Mouse (Mus musculus): ENCODE data around the gene Mrps23. TPM values are rescaled to one million over a fixed set of nuclear protein-coding genes. Genes with fewer than 3 reads are reported as not detected.

Mrps23 gene
- polyA plus RNA-seq, 1 experiment, result 9.9 TPM

- H3K9me3 ChIP-seq (ENCODE audit: control insufficient read depth, low read length), result no peaks in the 10 kb centered on the region
- peaks cover 43% of the 10 kb centered on the region for H3K27me3 ChIP-seq (ENCODE audit: control insufficient read depth)
- no peak for TF ChIP-seq GATA1 (IDR thresholded peaks at IDR 0.05; ENCODE audit: low read length)
- TF ChIP-seq TAL1 (IDR thresholded peaks at IDR 0.05; ENCODE audit: low read length), result no peak
- no peaks in the 10 kb centered on the region for H3K4me1 ChIP-seq (ENCODE audit: control insufficient read depth)
- no peak overlapping the region for H3K4me3 ChIP-seq (replicated peaks)
- H3K36me3 ChIP-seq (ENCODE audit: control insufficient read depth), result no peaks in the 10 kb centered on the region
These were observed 32.2 kb upstream of the Mrps23 start for GRCm38 (mm10) chr11:88171876-88172442.

DNA sequence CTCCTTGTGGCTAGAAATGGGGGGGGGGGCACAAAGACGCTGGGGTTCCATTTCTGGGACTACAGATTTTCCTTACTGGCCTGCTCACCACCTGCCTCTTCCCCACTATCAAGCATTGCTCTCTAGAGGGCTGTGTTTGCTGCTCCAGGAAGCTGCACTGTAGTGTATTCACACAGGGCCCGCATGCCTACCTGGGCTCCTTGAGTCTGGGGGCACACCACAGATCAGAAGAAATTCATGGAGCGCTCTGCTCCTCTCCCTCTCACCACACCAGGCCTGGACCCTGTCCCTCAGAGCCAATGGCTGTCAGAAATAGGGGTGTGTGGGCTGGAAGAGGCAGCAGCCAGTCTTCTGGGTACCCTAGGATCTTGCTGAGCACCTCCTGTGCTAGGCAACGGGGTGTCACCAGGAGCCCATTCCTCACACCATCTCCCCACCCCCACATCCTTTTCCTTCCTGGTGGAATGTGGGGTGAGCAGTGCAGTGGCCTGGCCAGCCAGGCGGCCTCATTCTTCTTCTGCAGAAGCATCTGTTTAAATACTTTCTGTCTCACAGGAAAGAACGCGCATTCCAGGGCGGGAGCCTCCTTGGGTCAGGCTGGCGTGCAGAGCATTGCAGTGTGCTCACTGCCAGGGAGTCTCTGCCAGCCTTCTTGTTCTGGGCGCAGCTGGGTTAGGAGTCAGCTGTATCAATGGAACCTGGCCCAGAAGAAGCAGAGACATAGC, 31.4 kb upstream of the Mrps23 start:
- H3K27me3 ChIP-seq (ENCODE audit: control insufficient read depth), result peaks cover 43% of the 10 kb centered on the region

GRCm38 (mm10) chr11:88173386-88174025, 30.7 kb upstream of the Mrps23 start:
- Histone ChIP-seq H3K36me3 (ENCODE audit: control insufficient read depth) (no peaks in the 10 kb centered on the region), H3K27me3 (ENCODE audit: control insufficient read depth) (peaks cover 41% of the 10 kb centered on the region), H3K4me3 (replicated peaks) (no peak overlapping the region), H3K4me1 (ENCODE audit: control insufficient read depth) (no peaks in the 10 kb centered on the region), H3K9me3 (ENCODE audit: control insufficient read depth, low read length) (no peaks in the 10 kb centered on the region)
- TF ChIP-seq TAL1 (IDR thresholded peaks at IDR 0.05; ENCODE audit: low read length) (no peak), GATA1 (IDR thresholded peaks at IDR 0.05; ENCODE audit: low read length) (no peak)

More for the DNA sequence above, 31.4 kb upstream of the Mrps23 start:
- H3K4me1 ChIP-seq (ENCODE audit: control insufficient read depth), result no peaks in the 10 kb centered on the region
- no peak overlapping the region for H3K4me3 ChIP-seq (replicated peaks)
- H3K36me3 ChIP-seq (ENCODE audit: control insufficient read depth), result no peaks in the 10 kb centered on the region
- no peaks in the 10 kb centered on the region for H3K9me3 ChIP-seq (ENCODE audit: control insufficient read depth, low read length)
- no peak for TF ChIP-seq GATA1 (IDR thresholded peaks at IDR 0.05; ENCODE audit: low read length)
- no peak for TF ChIP-seq TAL1 (IDR thresholded peaks at IDR 0.05; ENCODE audit: low read length)

GRCm38 (mm10) chr11:88180467-88180958, 23.7 kb upstream of the Mrps23 start:
- H3K4me1 ChIP-seq (ENCODE audit: control insufficient read depth), result no peaks in the 10 kb centered on the region; the same call in 1 of the 2 replicates
- H3K9me3 ChIP-seq (ENCODE audit: control insufficient read depth, low read length), result no peaks in the 10 kb centered on the region
- H3K36me3 ChIP-seq (ENCODE audit: control insufficient read depth), result no peaks in the 10 kb centered on the region
- H3K4me3 ChIP-seq (replicated peaks), result no peak overlapping the region
- peaks cover 16% of the 10 kb centered on the region for H3K27me3 ChIP-seq (ENCODE audit: control insufficient read depth)
- TF ChIP-seq GATA1 (IDR thresholded peaks at IDR 0.05; ENCODE audit: low read length), result no peak

- H3K4me3 ChIP-seq (replicated peaks), result no peak overlapping the region
- TF ChIP-seq GATA1 (IDR thresholded peaks at IDR 0.05; ENCODE audit: low read length), result no peak
- no peak for TF ChIP-seq TAL1 (IDR thresholded peaks at IDR 0.05; ENCODE audit: low read length)
- H3K9me3 ChIP-seq (ENCODE audit: control insufficient read depth, low read length), result no peaks in the 10 kb centered on the region
- no peaks in the 10 kb centered on the region; the same call in 1 of the 2 replicates for H3K4me1 ChIP-seq (ENCODE audit: control insufficient read depth)
- peaks cover 17% of the 10 kb centered on the region for H3K27me3 ChIP-seq (ENCODE audit: control insufficient read depth)
- no peaks in the 10 kb centered on the region for H3K36me3 ChIP-seq (ENCODE audit: control insufficient read depth)
These were observed 23.1 kb upstream of the Mrps23 start for GRCm38 (mm10) chr11:88180959-88181619.

DNA sequence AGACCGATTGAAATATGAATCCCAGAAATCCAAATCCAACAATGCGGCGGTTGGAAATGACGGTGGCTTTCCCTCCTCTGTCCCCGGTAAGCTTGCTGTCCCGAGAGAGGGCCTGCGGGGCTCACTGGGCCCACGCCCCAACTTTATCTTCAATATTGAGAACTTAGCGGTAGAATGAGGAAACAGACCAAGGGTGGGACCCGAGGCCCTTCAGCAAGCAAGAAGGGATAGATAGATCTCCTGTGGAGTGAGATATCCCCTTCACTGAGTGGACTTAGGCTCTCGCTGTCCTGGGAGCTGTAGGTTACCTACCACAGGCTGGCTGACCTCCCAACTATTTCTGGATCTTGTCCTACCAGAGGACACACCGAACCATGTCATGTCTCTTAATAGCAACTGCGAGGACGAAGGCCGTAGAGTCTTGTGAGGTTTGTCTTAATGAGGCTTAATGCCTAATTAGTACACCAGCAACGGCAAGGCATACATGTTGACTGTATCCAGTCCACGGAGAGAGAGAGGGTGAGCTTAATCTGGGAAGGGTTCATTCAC, 19.5 kb upstream of the Mrps23 start:
- no peak overlapping the region for H3K4me3 ChIP-seq (replicated peaks)

DNA sequence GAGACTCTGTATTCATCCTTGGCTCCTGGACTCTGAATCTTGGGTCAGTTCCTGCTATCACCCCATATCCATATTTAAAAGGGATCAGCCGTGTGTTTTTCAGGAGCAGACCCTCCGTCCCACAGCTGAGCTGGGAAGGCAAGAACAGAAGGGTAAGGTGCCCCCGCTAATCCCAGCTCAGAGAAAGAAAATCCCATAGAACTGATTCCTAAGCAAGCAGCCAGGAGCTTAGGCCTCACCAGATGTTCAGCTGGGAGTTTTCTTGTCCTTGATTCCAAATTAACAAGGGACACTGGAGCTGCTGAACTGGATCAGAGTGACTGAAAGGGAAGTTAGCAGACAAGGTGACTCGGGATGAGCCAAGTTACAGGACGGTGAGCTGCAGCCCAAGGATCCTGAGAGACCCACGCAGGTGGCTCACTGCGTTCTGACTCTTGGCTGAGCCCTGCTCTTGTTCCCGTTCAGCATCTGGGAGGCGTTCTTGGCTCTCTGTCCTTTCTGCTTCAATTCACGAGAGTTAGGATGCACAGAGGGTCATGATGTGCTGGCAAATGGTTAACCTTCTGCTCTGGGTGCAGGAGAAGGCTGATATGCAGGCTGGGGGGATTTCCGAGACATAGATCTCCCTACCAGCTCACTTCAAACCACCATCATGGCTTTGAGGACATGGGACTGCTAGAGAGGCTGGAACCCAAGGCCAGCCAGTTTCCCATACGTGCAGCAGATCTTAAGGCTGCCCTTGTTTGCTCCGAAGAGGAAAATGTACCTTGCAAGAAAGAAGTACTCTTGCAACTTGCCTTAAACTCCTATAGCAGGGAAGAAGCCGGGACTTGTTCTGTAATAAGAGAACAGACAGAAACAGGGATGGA, 17.9 kb upstream of the Mrps23 start:
- no peak for TF ChIP-seq TAL1 (IDR thresholded peaks at IDR 0.05; ENCODE audit: low read length)
- TF ChIP-seq GATA1 (IDR thresholded peaks at IDR 0.05; ENCODE audit: low read length), result no peak
- Histone ChIP-seq H3K36me3 (ENCODE audit: control insufficient read depth) (no peaks in the 10 kb centered on the region), H3K9me3 (ENCODE audit: control insufficient read depth, low read length) (no peaks in the 10 kb centered on the region), H3K4me1 (ENCODE audit: control insufficient read depth) (peaks cover 3% of the 10 kb centered on the region), H3K27me3 (ENCODE audit: control insufficient read depth) (peaks cover 50% of the 10 kb centered on the region), H3K4me3 (replicated peaks) (no peak overlapping the region)

More for the DNA sequence above, 19.5 kb upstream of the Mrps23 start:
- TF ChIP-seq GATA1 (IDR thresholded peaks at IDR 0.05; ENCODE audit: low read length) (no peak), TAL1 (IDR thresholded peaks at IDR 0.05; ENCODE audit: low read length) (no peak)
- H3K9me3 ChIP-seq (ENCODE audit: control insufficient read depth, low read length), result no peaks in the 10 kb centered on the region
- H3K4me1 ChIP-seq (ENCODE audit: control insufficient read depth), result peaks cover 3% of the 10 kb centered on the region
- H3K27me3 ChIP-seq (ENCODE audit: control insufficient read depth), result peaks cover 48% of the 10 kb centered on the region
- H3K36me3 ChIP-seq (ENCODE audit: control insufficient read depth), result no peaks in the 10 kb centered on the region

GRCm38 (mm10) chr11:88186947-88187243, 17.3 kb upstream of the Mrps23 start:
- Histone ChIP-seq H3K4me3 (replicated peaks) (no peak overlapping the region), H3K4me1 (ENCODE audit: control insufficient read depth) (peaks cover 3% of the 10 kb centered on the region), H3K27me3 (ENCODE audit: control insufficient read depth) (peaks cover 54% of the 10 kb centered on the region), H3K36me3 (ENCODE audit: control insufficient read depth) (no peaks in the 10 kb centered on the region), H3K9me3 (ENCODE audit: control insufficient read depth, low read length) (no peaks in the 10 kb centered on the region)
- TF ChIP-seq TAL1 (IDR thresholded peaks at IDR 0.05; ENCODE audit: low read length), result no peak
